Mouse (Mus musculus): ENCODE measurements around the gene Cyp2b19. TPM values are rescaled to one million over a fixed set of nuclear protein-coding genes. Genes with fewer than 3 reads are reported as not detected.
A peak's percentile ranks its signal among the peaks of the same experiment; 100 is the strongest.
"Not testable (repeated sequence)": the region's sequence is repeated elsewhere in the genome, so short reads cannot be mapped to it uniquely, and the experiment has no call there.

Gene Cyp2b19
- total and polyA plus RNA-seq, 2 experiments from 2014 or later, result 0.67 to 1.3 TPM

GRCm38 (mm10) chr7:26780510-26780909 is 23.6 kb downstream of the Cyp2b19 start:
- Histone ChIP-seq H3K27me3 (ENCODE audit: insufficient read depth, low read length) (no peaks in the 10 kb centered on the region), H3K36me3 (ENCODE audit: insufficient read depth, low read length) (no peaks in the 10 kb centered on the region), H3K9ac (replicated peaks; ENCODE audit: low read length, poor library complexity, severe bottlenecking) (no peak overlapping the region), H3K4me1 (ENCODE audit: insufficient read depth, low read length) (no peaks in the 10 kb centered on the region), H3K4me3 (ENCODE audit: low read depth, low read length) (peak overlapping the region; percentile 9; the same call in 1 of the 2 replicates), H3K27ac (ENCODE audit: low read depth, low read length) (peak overlapping the region; percentile 55; the same call in 1 of the 2 replicates), H3K4me2 (ENCODE audit: low read depth, low read length, poor library complexity, severe bottlenecking) (peak overlapping the region; percentile 28), H3K9me3 (ENCODE audit: low read length) (no peaks in the 10 kb centered on the region)
- peak; percentile 91 for ATAC-seq (ENCODE audit: low FRiP score)
- peak; percentile 75 for DNase-seq (ENCODE audit: low spot score)
- WGBS, result 2% methylated on average over 11 of the region's 11 CpGs
- TF ChIP-seq CTCF (IDR thresholded peaks at IDR 0.05), result peak; percentile 58

DNA sequence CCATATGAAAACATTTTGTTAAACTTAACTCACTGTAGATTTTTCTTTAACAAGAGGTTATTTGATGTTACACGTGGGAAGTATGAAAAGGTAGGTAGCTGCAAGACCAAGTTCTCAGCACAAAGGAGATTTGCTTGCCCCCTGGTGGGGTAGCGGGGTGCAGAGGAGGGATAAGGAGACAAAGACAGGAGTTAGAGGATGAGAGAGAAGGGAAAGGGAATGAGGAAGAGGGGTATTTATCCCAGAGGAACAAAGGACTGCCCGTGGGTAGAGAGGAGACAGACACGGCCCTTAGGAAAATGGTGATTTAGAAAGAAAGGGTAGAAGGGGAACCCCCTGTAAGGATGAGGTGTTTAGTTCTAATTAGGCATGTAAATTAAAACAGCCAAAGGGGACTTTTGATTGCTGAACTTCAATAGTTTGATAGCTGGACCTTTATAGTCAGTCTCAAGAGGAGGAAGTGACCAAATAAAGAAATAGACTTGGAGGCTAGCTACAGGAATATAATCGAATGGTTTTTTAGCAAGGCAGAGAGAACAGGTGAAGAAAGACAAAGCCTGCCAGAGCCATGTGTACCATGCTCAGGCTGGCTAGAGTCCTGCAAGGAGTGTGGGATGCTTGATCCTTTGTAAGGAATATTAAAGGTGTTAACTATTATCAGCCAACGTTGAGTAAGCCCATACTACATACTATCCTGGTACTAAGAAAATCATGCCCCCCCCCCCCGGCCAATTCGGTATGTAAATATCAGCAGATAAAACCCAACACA is 24.2 kb downstream of the Cyp2b19 start:
- H3K4me3 ChIP-seq (ENCODE audit: low read depth, low read length), result peak overlapping the region; percentile 4; the same call in 1 of the 2 replicates
- WGBS, result 13% methylated on average over 8 of the region's 8 CpGs
- H3K9me3 ChIP-seq (ENCODE audit: low read length), result no peaks in the 10 kb centered on the region
- 0 out of 2 replicates have a peak, but pooled peaks have one; percentile 22 for ATAC-seq (ENCODE audit: low FRiP score)
- H3K9ac ChIP-seq (replicated peaks; ENCODE audit: low read length, poor library complexity, severe bottlenecking), result no peak overlapping the region
- peak; percentile 30 for TF ChIP-seq CTCF (IDR thresholded peaks at IDR 0.05)
- peak overlapping the region; percentile 28 for H3K4me2 ChIP-seq (ENCODE audit: low read depth, low read length, poor library complexity, severe bottlenecking)
- no peak for DNase-seq (ENCODE audit: low spot score)
- no peaks in the 10 kb centered on the region for H3K4me1 ChIP-seq (ENCODE audit: insufficient read depth, low read length)
- peak overlapping the region; percentile 55 for H3K27ac ChIP-seq (ENCODE audit: low read depth, low read length)
- no peaks in the 10 kb centered on the region for H3K27me3 ChIP-seq (ENCODE audit: insufficient read depth, low read length)
- no peaks in the 10 kb centered on the region for H3K36me3 ChIP-seq (ENCODE audit: insufficient read depth, low read length)

GRCm38 (mm10) chr7:26781767-26782131 is 24.8 kb downstream of the Cyp2b19 start:
- H3K9ac ChIP-seq (replicated peaks; ENCODE audit: low read length, poor library complexity, severe bottlenecking), result no peak overlapping the region
- no peaks in the 10 kb centered on the region for H3K9me3 ChIP-seq (ENCODE audit: low read length)
- TF ChIP-seq CTCF (IDR thresholded peaks at IDR 0.05), result no peak
- ATAC-seq (ENCODE audit: low FRiP score), result no peak
- H3K4me3 ChIP-seq (ENCODE audit: low read depth, low read length), result no peak overlapping the region
- DNase-seq (ENCODE audit: low spot score), result no peak
- 27% methylated on average over 7 of the region's 8 CpGs for WGBS
- no peak overlapping the region for H3K27ac ChIP-seq (ENCODE audit: low read depth, low read length)
- no peaks in the 10 kb centered on the region for H3K27me3 ChIP-seq (ENCODE audit: insufficient read depth, low read length)
- H3K4me2 ChIP-seq (ENCODE audit: low read depth, low read length, poor library complexity, severe bottlenecking), result no peak overlapping the region
- H3K4me1 ChIP-seq (ENCODE audit: insufficient read depth, low read length), result no peaks in the 10 kb centered on the region
- H3K36me3 ChIP-seq (ENCODE audit: insufficient read depth, low read length), result no peaks in the 10 kb centered on the region

DNA sequence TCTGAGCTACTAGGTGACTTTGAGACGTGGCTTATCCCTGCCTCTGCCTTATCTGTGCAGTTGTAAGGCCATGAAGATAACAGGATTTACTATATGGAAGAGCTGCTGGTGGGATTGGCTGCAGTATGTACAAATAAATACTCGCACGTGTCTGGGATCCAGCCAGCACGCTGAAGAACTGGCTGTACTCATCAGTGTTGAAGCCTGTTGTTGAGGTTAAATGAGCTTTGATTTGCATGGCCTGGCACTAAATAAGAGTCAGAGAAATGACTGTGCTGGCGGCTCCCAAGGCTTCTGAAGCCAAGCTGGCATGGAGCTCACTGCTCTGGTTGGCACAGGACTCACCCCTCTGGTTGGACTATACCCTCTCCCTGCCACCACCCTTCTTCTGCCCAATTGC is 26.2 kb downstream of the Cyp2b19 start:
- H3K9me3 ChIP-seq (ENCODE audit: low read length), result no peaks in the 10 kb centered on the region
- 65% methylated on average over 5 of the region's 5 CpGs for WGBS

GRCm38 (mm10) chr7:26786013-26786412 is 29.1 kb downstream of the Cyp2b19 start:
- H3K4me3 ChIP-seq (ENCODE audit: low read depth, low read length); H3K4me2 ChIP-seq (ENCODE audit: low read depth, low read length, poor library complexity, severe bottlenecking); H3K27ac ChIP-seq (ENCODE audit: low read depth, low read length); H3K4me1 ChIP-seq (ENCODE audit: insufficient read depth, low read length); H3K27me3 ChIP-seq (ENCODE audit: insufficient read depth, low read length); ATAC-seq (ENCODE audit: low FRiP score); DNase-seq (ENCODE audit: low spot score); H3K36me3 ChIP-seq (ENCODE audit: insufficient read depth, low read length); H3K9me3 ChIP-seq (ENCODE audit: low read length); H3K9ac ChIP-seq (replicated peaks; ENCODE audit: low read length, poor library complexity, severe bottlenecking): not testable (repeated sequence)
- WGBS, result 50% methylated on average over 1 of the region's 1 CpGs

More for the DNA sequence above, 26.2 kb downstream of the Cyp2b19 start:
- no peak for ATAC-seq (ENCODE audit: low FRiP score)
- Histone ChIP-seq H3K27ac (ENCODE audit: low read depth, low read length) (no peak overlapping the region), H3K9ac (replicated peaks; ENCODE audit: low read length, poor library complexity, severe bottlenecking) (no peak overlapping the region), H3K4me3 (ENCODE audit: low read depth, low read length) (no peak overlapping the region), H3K4me1 (ENCODE audit: insufficient read depth, low read length) (no peaks in the 10 kb centered on the region), H3K36me3 (ENCODE audit: insufficient read depth, low read length) (no peaks in the 10 kb centered on the region), H3K27me3 (ENCODE audit: insufficient read depth, low read length) (no peaks in the 10 kb centered on the region), H3K4me2 (ENCODE audit: low read depth, low read length, poor library complexity, severe bottlenecking) (no peak overlapping the region)
- TF ChIP-seq CTCF (IDR thresholded peaks at IDR 0.05), result no peak
- peak; percentile 26 for DNase-seq (ENCODE audit: low spot score)

DNA sequence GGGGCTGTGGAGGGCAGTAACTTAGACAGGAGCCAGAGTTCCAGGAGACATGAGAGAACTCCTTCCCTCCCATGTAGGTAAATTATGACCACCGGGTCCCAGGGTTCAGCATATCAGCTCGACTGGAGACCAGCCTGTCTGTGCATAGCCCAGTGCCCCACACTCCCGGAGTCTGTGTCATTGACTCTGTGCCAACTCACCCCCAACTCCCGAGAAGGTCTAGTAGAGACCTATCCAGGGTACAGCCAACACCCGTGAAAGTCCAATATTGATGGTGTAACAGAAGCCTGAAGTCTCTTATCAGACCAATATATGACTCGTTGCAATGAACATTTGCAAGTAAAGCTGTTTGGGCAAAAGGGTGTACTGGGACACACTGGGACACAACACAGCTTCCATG is 33.0 kb downstream of the Cyp2b19 start:
- 80% methylated on average over 6 of the region's 6 CpGs for WGBS
- Histone ChIP-seq H3K36me3 (ENCODE audit: insufficient read depth, low read length) (no peaks in the 10 kb centered on the region), H3K4me2 (ENCODE audit: low read depth, low read length, poor library complexity, severe bottlenecking) (no peak overlapping the region), H3K4me1 (ENCODE audit: insufficient read depth, low read length) (no peaks in the 10 kb centered on the region), H3K27me3 (ENCODE audit: insufficient read depth, low read length) (no peaks in the 10 kb centered on the region), H3K9me3 (ENCODE audit: low read length) (no peaks in the 10 kb centered on the region; the same call in 1 of the 2 replicates), H3K9ac (replicated peaks; ENCODE audit: low read length, poor library complexity, severe bottlenecking) (no peak overlapping the region), H3K4me3 (ENCODE audit: low read depth, low read length) (no peak overlapping the region), H3K27ac (ENCODE audit: low read depth, low read length) (no peak overlapping the region)
- ATAC-seq (ENCODE audit: low FRiP score) (no peak), DNase-seq (ENCODE audit: low spot score) (no peak)
- no peak for TF ChIP-seq CTCF (IDR thresholded peaks at IDR 0.05)

Data from midbrain, postnatal 0 days (tissue).